Mouse (Mus musculus): Measurements from ENCODE around the gene Chmp4b.

- TF ChIP-seq UBTF (IDR thresholded peaks at IDR 0.05; ENCODE audit: borderline replicate concordance, insufficient read depth, low read depth, low read length) (no peak), MAZ (IDR thresholded peaks at IDR 0.05; ENCODE audit: low read depth, low read length) (no peak), MAFK (IDR thresholded peaks at IDR 0.05; ENCODE audit: borderline replicate concordance, low read depth, low read length) (no peak), MXI1 (IDR thresholded peaks at IDR 0.05; ENCODE audit: low read depth, low read length) (no peak), E2F4 (IDR thresholded peaks at IDR 0.05; ENCODE audit: borderline replicate concordance, low read depth, low read length) (no peak), POLR2A (IDR thresholded peaks at IDR 0.05; ENCODE audit: control insufficient read depth in 1 of 2, insufficient read depth in 1 of 2, low read depth in 1 of 2, low read length in 2 of 2, poor library complexity in 1 of 2) (no peak), MAX (IDR thresholded peaks at IDR 0.05; ENCODE audit: low read length) (no peak), CTCF (IDR thresholded peaks at IDR 0.05 in 2 of 3, conservative IDR thresholded peaks at IDR 0.05 in 1 of 3; ENCODE audit: control insufficient read depth in 1 of 3, insufficient read depth in 1 of 3, low read depth in 2 of 3, low read length in 3 of 3, poor library complexity in 1 of 3, severe bottlenecking in 1 of 3) (no peak), RCOR1 (IDR thresholded peaks at IDR 0.05; ENCODE audit: low read depth, low read length) (no peak), NELFE (IDR thresholded peaks at IDR 0.05; ENCODE audit: low read depth, low read length) (no peak), EP300 (IDR thresholded peaks at IDR 0.05; ENCODE audit: low read depth in 1 of 2, low read length in 2 of 2) (no peak), NRF1 (IDR thresholded peaks at IDR 0.05; ENCODE audit: insufficient read depth, low read depth, low read length, poor library complexity, severe bottlenecking) (no peak), TCF12 (IDR thresholded peaks at IDR 0.05; ENCODE audit: low read depth, low read length) (no peak)
These were observed 17.2 kb downstream of the Chmp4b start for GRCm38 (mm10) chr2:154668680-154669079.
